Mouse (Mus musculus) bone marrow, adult 2 months (tissue): ENCODE measurements at regions not wholly inside any gene's neighbourhood (a gene's known extent, or its start where the extent isn't known, plus 50 kb on each side); places are given as distances from the start of the nearest gene placed in this dataset.

ENCODE experiments used
- CTCF ChIP-seq: fragments of 200-500 bp; IDR thresholded peaks from 2 replicates; pipeline ENCODE4 v1.5.1; 2011; ENCODE audit warnings: low read length, control low read depth; ENCODE audit not compliant: control insufficient read depth, insufficient read depth
- POLR2A ChIP-seq: fragments of 200-500 bp; IDR thresholded peaks from 2 replicates; pipeline ENCODE4 v1.6.1; 2011; ENCODE audit warnings: low read depth, mild to moderate bottlenecking, control low read depth, low read length, borderline replicate concordance; ENCODE audit not compliant: control insufficient read depth

DNA sequence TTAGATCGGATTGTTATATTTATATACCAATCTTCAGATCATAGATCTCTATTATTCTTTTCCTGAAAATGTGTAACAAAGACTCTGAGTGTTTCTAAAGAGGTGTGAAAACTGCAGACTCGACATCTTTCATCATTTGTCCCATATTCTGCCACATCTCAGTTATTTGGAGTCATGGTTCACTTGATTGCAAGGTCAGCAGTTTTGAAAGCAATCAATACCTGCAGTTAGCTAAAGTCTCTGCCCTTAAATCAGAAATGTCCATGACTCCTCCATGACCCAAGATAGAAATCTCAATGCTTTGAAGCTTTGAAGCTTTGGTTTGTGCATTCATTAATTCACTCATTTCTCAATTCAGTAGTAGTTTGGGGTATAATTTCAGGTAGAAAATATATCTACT, 1424.2 kb upstream of the Lrrc6 start:
- TF ChIP-seq CTCF (no peak), POLR2A (no peak)
